Mouse (Mus musculus) midbrain, postnatal 0 days (tissue): ENCODE measurements around the gene Stac3. TPM values are rescaled to one million over a fixed set of nuclear protein-coding genes. Genes with fewer than 3 reads are reported as not detected.

Source experiments
- ATAC-seq: fragments of 200-750 bp; cut with Nextera tagmentation; 2 replicates; pipeline ENCODE4 v1.8.0; 2017; ENCODE audit warnings: moderate number of reproducible peaks, mild to moderate bottlenecking, moderate TSS enrichment, moderate library complexity; ENCODE audit not compliant: low FRiP score
- DNase-seq: peaks from one replicate; pipeline ENCODE4 v3.0.0-alpha.2; 2015; ENCODE audit warnings: low spot score
- H3K27ac ChIP-seq: fragments of 300-500 bp; sonication (generic); 2 replicates; pipeline ENCODE4 v1.5.1; 2014; ENCODE audit warnings: low read depth, mild to moderate bottlenecking, low read length, mixed read lengths
- H3K27me3 ChIP-seq: fragments of 300-500 bp; sonication (generic); 2 replicates; pipeline ENCODE4 v1.6.1; 2014; ENCODE audit warnings: low read length, control low read depth, mixed read lengths; ENCODE audit not compliant: insufficient read depth
- H3K36me3 ChIP-seq: fragments of 300-500 bp; sonication (generic); 2 replicates; pipeline ENCODE4 v1.6.1; 2014; ENCODE audit warnings: low read length, control low read depth, mixed read lengths; ENCODE audit not compliant: insufficient read depth
- H3K4me1 ChIP-seq: fragments of 300-500 bp; sonication (generic); 2 replicates; pipeline ENCODE4 v1.6.1; 2014; ENCODE audit warnings: mild to moderate bottlenecking, control low read depth, antibody characterized with exemption, low read length, mixed read lengths; ENCODE audit not compliant: insufficient read depth
- H3K4me2 ChIP-seq: fragments of 300-500 bp; sonication (generic); 2 replicates; pipeline ENCODE4 v1.6.1; 2014; ENCODE audit warnings: low read depth, mild to moderate bottlenecking, low read length, mixed read lengths; ENCODE audit not compliant: poor library complexity, severe bottlenecking
- H3K4me3 ChIP-seq: fragments of 300-500 bp; sonication (generic); 2 replicates; pipeline ENCODE4 v1.5.1; 2014; ENCODE audit warnings: low read depth, mild to moderate bottlenecking, low read length, moderate library complexity
- H3K9ac ChIP-seq: fragments of 300-500 bp; sonication (generic); replicated peaks from 2 replicates; pipeline ENCODE4 v1.6.1; 2014; ENCODE audit warnings: mild to moderate bottlenecking, low read length, moderate library complexity, mixed read lengths; ENCODE audit not compliant: poor library complexity, severe bottlenecking
- H3K9me3 ChIP-seq: fragments of 300-500 bp; sonication (generic); 2 replicates; pipeline ENCODE4 v1.6.1; 2016; ENCODE audit warnings: low read length, control low read depth
- CTCF ChIP-seq: IDR thresholded peaks from 2 replicates; pipeline ENCODE4 v1.5.1; 2016; ENCODE audit warnings: antibody characterized with exemption, mild to moderate bottlenecking
- WGBS: fragments of 180-500 bp; shearing (Covaris S2); extraction: QIAGEN DNeasy Blood & Tissue Kit; methylation state at CpG from one replicate; pipeline ENCODE4 v1.1.7; 2014; 5-methylcytosine and 5-hydroxymethylcytosine counted together
- polyA plus RNA-seq: library from polyadenylated mRNA; unstranded; fragments of >200 nt; fragmentation: Nextera tagmentation; extraction: Ambion mirVana; gene quantifications from 2 replicates; pipeline ENCODE4 v1.2.1, GENCODE M21; 2015
- total RNA-seq: library from RNA; depleted of rRNA; stranded (reverse); fragments of >200 nt; gene quantifications from 2 replicates; pipeline ENCODE4 v1.2.3, GENCODE M21; 2014

The Stac3 gene
- total and polyA plus RNA-seq, 2 experiments from 2014 or later: 0.51 to 1.2 TPM

DNA sequence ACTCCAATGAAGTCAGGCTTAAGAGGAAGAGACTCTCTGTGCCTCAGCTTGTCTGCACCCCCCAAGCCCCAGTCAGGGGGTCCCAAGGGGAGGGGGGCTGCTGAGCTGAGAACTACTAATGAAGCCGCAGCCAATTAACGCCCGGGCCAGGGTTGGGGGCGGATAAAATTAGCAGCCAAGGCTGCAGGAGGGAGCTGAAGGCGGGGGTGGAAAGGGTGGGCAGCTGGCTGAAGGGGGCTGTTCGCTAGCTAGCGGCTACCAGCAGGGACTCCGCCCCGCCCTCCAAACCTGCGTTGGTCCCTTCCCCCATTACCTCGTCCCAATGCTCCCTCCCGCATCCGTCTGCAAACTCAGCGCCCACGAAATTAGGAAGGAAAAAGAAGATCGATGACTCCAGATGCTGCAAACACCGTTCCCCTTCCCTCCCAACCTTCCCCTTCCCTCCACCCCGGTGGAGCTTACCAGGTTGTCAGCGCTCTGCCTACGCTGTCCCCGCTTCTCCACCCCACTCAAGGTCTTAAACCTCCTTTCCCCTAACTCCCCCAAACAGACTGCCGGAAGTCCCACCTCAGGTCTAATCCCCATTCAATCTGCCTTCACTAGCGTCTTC, 23.3 kb downstream of the Stac3 start:
- 4% methylated on average over 23 of the region's 23 CpGs for WGBS

GRCm38 (mm10) chr10:127526048-127526447, 24.6 kb downstream of the Stac3 start:
- DNase-seq (no peak), ATAC-seq (no peak)
- Histone ChIP-seq H3K4me3 (peak overlapping the region; percentile 1; the same call in 1 of the 2 replicates), H3K4me2 (0 out of 2 replicates have a peak overlapping the region, but pooled peaks have one; percentile 30), H3K27me3 (peaks cover 8% of the 10 kb centered on the region; the same call in 1 of the 2 replicates), H3K9ac (no peak overlapping the region), H3K27ac (no peak overlapping the region), H3K36me3 (no peaks in the 10 kb centered on the region), H3K4me1 (peaks cover 12% of the 10 kb centered on the region), H3K9me3 (no peaks in the 10 kb centered on the region)
- 6% methylated on average over 26 of the region's 26 CpGs for WGBS
- no peak for TF ChIP-seq CTCF

More for the DNA sequence above, 23.3 kb downstream of the Stac3 start:
- Histone ChIP-seq H3K27me3 (peaks cover 8% of the 10 kb centered on the region; the same call in 1 of the 2 replicates), H3K36me3 (0 out of 2 replicates have a peak, but pooled peaks cover 4% of the 10 kb centered on the region), H3K4me1 (peaks cover 8% of the 10 kb centered on the region), H3K9me3 (no peaks in the 10 kb centered on the region), H3K27ac (no peak overlapping the region), H3K4me2 (no peak overlapping the region; the same call in 1 of the 2 replicates), H3K9ac (no peak overlapping the region), H3K4me3 (no peak overlapping the region)
- ATAC-seq (no peak), DNase-seq (no peak)
- no peak for TF ChIP-seq CTCF

DNA sequence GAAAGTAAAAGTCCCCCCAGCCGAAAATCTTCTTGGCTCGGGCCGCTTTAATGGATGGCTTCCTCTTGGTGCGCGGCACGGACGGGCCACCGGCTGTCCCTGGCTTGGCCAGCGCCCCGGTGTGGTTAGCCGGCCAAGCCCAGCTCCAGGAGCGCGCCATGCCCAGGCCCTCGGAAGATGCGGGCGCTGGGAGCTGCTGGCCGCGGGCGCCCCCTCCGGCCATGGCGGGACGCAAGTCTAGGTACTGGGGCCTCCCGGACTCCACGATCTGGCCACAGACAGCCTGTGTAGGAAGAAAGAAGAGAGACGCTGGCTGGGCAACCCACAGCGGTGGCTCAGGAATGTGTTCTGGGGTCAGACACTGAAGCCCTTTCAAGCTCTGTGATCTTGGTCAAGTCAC, 25.2 kb downstream of the Stac3 start:
- H3K4me1 ChIP-seq: peaks cover 10% of the 10 kb centered on the region
- peaks cover 14% of the 10 kb centered on the region; the same call in 1 of the 2 replicates for H3K27me3 ChIP-seq
- peak; percentile 60 for DNase-seq
- no peaks in the 10 kb centered on the region for H3K36me3 ChIP-seq
- peak; percentile 60 for TF ChIP-seq CTCF
- WGBS: 5% methylated on average over 24 of the region's 26 CpGs
- ATAC-seq: no peak
- H3K9ac ChIP-seq: peak overlapping the region; percentile 33; the same call in 1 of the 2 replicates
- H3K9me3 ChIP-seq: no peaks in the 10 kb centered on the region
- H3K27ac ChIP-seq: peak overlapping the region; percentile 55; the same call in 1 of the 2 replicates
- peak overlapping the region; percentile 1; the same call in 1 of the 2 replicates for H3K4me3 ChIP-seq
- H3K4me2 ChIP-seq: peak overlapping the region; percentile 30; the same call in 1 of the 2 replicates

- no peaks in the 10 kb centered on the region for H3K9me3 ChIP-seq
- peak overlapping the region; percentile 33; the same call in 1 of the 2 replicates for H3K9ac ChIP-seq
- peak overlapping the region; percentile 30 for H3K4me2 ChIP-seq
- H3K27ac ChIP-seq: peak overlapping the region; percentile 55
- DNase-seq (peak; percentile 40), ATAC-seq (peak; percentile 4; the same call in 1 of the 2 replicates)
- peaks cover 15% of the 10 kb centered on the region; the same call in 1 of the 2 replicates for H3K27me3 ChIP-seq
- 13% methylated on average over 17 of the region's 17 CpGs for WGBS
- peaks cover 8% of the 10 kb centered on the region for H3K4me1 ChIP-seq
- no peak for TF ChIP-seq CTCF
- H3K36me3 ChIP-seq: no peaks in the 10 kb centered on the region
- peak overlapping the region; percentile 12; the same call in 1 of the 2 replicates for H3K4me3 ChIP-seq
Observed at GRCm38 (mm10) chr10:127527481-127527880, 26.0 kb downstream of the Stac3 start.

DNA sequence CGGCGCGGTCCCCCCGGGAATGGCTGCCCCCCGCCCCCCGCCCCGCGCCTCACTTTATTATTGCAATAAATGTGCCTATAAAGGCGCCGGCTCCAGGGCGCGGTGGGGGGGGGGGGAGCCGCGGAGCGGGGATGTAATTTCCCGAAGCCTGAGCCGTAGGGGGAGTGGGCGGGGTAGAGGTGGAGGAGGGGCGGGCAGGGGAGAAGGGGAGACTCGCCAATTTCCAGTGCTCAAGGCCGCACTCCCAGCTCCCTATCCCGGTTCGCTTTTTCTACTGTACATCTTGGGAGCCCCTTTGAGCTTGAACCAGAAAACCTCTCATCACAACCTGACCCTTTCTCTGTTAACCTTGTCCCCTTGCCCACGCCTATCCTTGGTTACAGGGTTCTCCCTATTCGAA, 29.5 kb downstream of the Stac3 start:
- no peak for ATAC-seq
- H3K36me3 ChIP-seq: no peaks in the 10 kb centered on the region
- H3K27ac ChIP-seq: 0 out of 2 replicates have a peak overlapping the region, but pooled peaks have one; percentile 38
- no peaks in the 10 kb centered on the region for H3K9me3 ChIP-seq
- peak overlapping the region; percentile 42; the same call in 1 of the 2 replicates for H3K9ac ChIP-seq
- WGBS: 3% methylated on average over 15 of the region's 25 CpGs
- DNase-seq: no peak
- no peak for TF ChIP-seq CTCF
- peaks cover 13% of the 10 kb centered on the region for H3K4me1 ChIP-seq
- H3K27me3 ChIP-seq: peaks cover 10% of the 10 kb centered on the region; the same call in 1 of the 2 replicates
- peak overlapping the region; percentile 32 for H3K4me3 ChIP-seq
- peak overlapping the region; percentile 91 for H3K4me2 ChIP-seq

GRCm38 (mm10) chr10:127531548-127531947, 30.1 kb downstream of the Stac3 start:
- Histone ChIP-seq H3K27me3 (peaks cover 10% of the 10 kb centered on the region; the same call in 1 of the 2 replicates), H3K36me3 (no peaks in the 10 kb centered on the region), H3K9ac (no peak overlapping the region), H3K9me3 (no peaks in the 10 kb centered on the region), H3K4me2 (peak overlapping the region; percentile 91), H3K4me1 (peaks cover 14% of the 10 kb centered on the region), H3K4me3 (peak overlapping the region; percentile 32; the same call in 1 of the 2 replicates), H3K27ac (0 out of 2 replicates have a peak overlapping the region, but pooled peaks have one; percentile 38)
- DNase-seq (no peak), ATAC-seq (no peak)
- WGBS: 18% methylated on average over 4 of the region's 4 CpGs
- no peak for TF ChIP-seq CTCF
